Mouse (Mus musculus): ENCODE data around the gene Crnkl1. TPM values are rescaled to one million over a fixed set of nuclear protein-coding genes. Genes with fewer than 3 reads are reported as not detected.

Gene Crnkl1
- polyA plus RNA-seq (2012; ENCODE audit: insufficient read depth, insufficient read length, missing spikeins) = 11.1 and 13.2 TPM in 2 replicates

- Histone ChIP-seq H3K27ac (replicated peaks; ENCODE audit: low read depth, low read length) (peak within 1 kb of the TSS; percentile 33), H3K4me3 (ENCODE audit: insufficient read depth, low read depth, low read length) (peak within 1 kb of the TSS; percentile 96), H3K4me1 (ENCODE audit: control insufficient read depth, insufficient read depth, insufficient read length, low read length) (no peaks in the 10 kb centered on the region)
Observed at GRCm38 (mm10) chr2:145934339-145935231, at the start of gene Crnkl1, which contains the start of gene Cfap61. Gene Crnkl1 (minus strand): TSS chr2:145935014. Gene Cfap61 (plus strand): TSS chr2:145934784.

- H3K4me1 ChIP-seq (ENCODE audit: control insufficient read depth, insufficient read depth, insufficient read length, low read length) = no peaks in the 10 kb centered on the region
Observed at GRCm38 (mm10) chr2:145982317-145983045, 47.7 kb upstream of the Crnkl1 start.

GRCm38 (mm10) chr2:145981699-145982112 lies 46.9 kb upstream of the Crnkl1 start:
- Histone ChIP-seq H3K4me3 (ENCODE audit: insufficient read depth, low read depth, low read length) (no peak overlapping the region), H3K4me1 (ENCODE audit: control insufficient read depth, insufficient read depth, insufficient read length, low read length) (no peaks in the 10 kb centered on the region), H3K27ac (replicated peaks; ENCODE audit: low read depth, low read length) (no peak overlapping the region)

More at GRCm38 (mm10) chr2:145982317-145983045, 47.7 kb upstream of the Crnkl1 start:
- Histone ChIP-seq H3K27ac (replicated peaks; ENCODE audit: low read depth, low read length) (no peak overlapping the region), H3K4me3 (ENCODE audit: insufficient read depth, low read depth, low read length) (no peak overlapping the region)

GRCm38 (mm10) chr2:145980881-145981280 lies 46.1 kb upstream of the Crnkl1 start:
- no peaks in the 10 kb centered on the region for H3K4me1 ChIP-seq (ENCODE audit: control insufficient read depth, insufficient read depth, insufficient read length, low read length)
- no peak overlapping the region for H3K4me3 ChIP-seq (ENCODE audit: insufficient read depth, low read depth, low read length)
- no peak overlapping the region for H3K27ac ChIP-seq (replicated peaks; ENCODE audit: low read depth, low read length)

- Histone ChIP-seq H3K27ac (replicated peaks; ENCODE audit: low read depth, low read length) (no peak overlapping the region), H3K4me3 (ENCODE audit: insufficient read depth, low read depth, low read length) (no peak overlapping the region)
Observed at GRCm38 (mm10) chr2:145979616-145980015, 44.8 kb upstream of the Crnkl1 start.

GRCm38 (mm10) chr2:145972571-145972970 lies 37.8 kb upstream of the Crnkl1 start:
- Histone ChIP-seq H3K4me3 (ENCODE audit: insufficient read depth, low read depth, low read length) (no peak overlapping the region), H3K4me1 (ENCODE audit: control insufficient read depth, insufficient read depth, insufficient read length, low read length) (no peaks in the 10 kb centered on the region), H3K27ac (replicated peaks; ENCODE audit: low read depth, low read length) (no peak overlapping the region)

More at GRCm38 (mm10) chr2:145979616-145980015, 44.8 kb upstream of the Crnkl1 start:
- no peaks in the 10 kb centered on the region for H3K4me1 ChIP-seq (ENCODE audit: control insufficient read depth, insufficient read depth, insufficient read length, low read length)

- Histone ChIP-seq H3K4me1 (ENCODE audit: control insufficient read depth, insufficient read depth, insufficient read length, low read length) (no peaks in the 10 kb centered on the region), H3K4me3 (ENCODE audit: insufficient read depth, low read depth, low read length) (no peak overlapping the region), H3K27ac (replicated peaks; ENCODE audit: low read depth, low read length) (no peak overlapping the region)
Observed at GRCm38 (mm10) chr2:145971237-145972010, 36.6 kb upstream of the Crnkl1 start.

- Histone ChIP-seq H3K4me1 (ENCODE audit: control insufficient read depth, insufficient read depth, insufficient read length, low read length) (no peaks in the 10 kb centered on the region), H3K4me3 (ENCODE audit: insufficient read depth, low read depth, low read length) (no peak overlapping the region), H3K27ac (replicated peaks; ENCODE audit: low read depth, low read length) (no peak overlapping the region)
Observed at GRCm38 (mm10) chr2:145970751-145971150, 35.9 kb upstream of the Crnkl1 start.

GRCm38 (mm10) chr2:145961861-145962260 lies 27.0 kb upstream of the Crnkl1 start:
- Histone ChIP-seq H3K27ac (replicated peaks; ENCODE audit: low read depth, low read length) (no peak overlapping the region), H3K4me3 (ENCODE audit: insufficient read depth, low read depth, low read length) (no peak overlapping the region), H3K4me1 (ENCODE audit: control insufficient read depth, insufficient read depth, insufficient read length, low read length) (no peaks in the 10 kb centered on the region)

GRCm38 (mm10) chr2:145958551-145958950 lies 23.7 kb upstream of the Crnkl1 start:
- no peak overlapping the region for H3K4me3 ChIP-seq (ENCODE audit: insufficient read depth, low read depth, low read length)
- no peaks in the 10 kb centered on the region for H3K4me1 ChIP-seq (ENCODE audit: control insufficient read depth, insufficient read depth, insufficient read length, low read length)
- no peak overlapping the region for H3K27ac ChIP-seq (replicated peaks; ENCODE audit: low read depth, low read length)

- no peak overlapping the region for H3K27ac ChIP-seq (replicated peaks; ENCODE audit: low read depth, low read length)
- no peaks in the 10 kb centered on the region for H3K4me1 ChIP-seq (ENCODE audit: control insufficient read depth, insufficient read depth, insufficient read length, low read length)
- no peak overlapping the region for H3K4me3 ChIP-seq (ENCODE audit: insufficient read depth, low read depth, low read length)
Observed at GRCm38 (mm10) chr2:145958097-145958496, 23.3 kb upstream of the Crnkl1 start.

- H3K27ac ChIP-seq (replicated peaks; ENCODE audit: low read depth, low read length) = no peak overlapping the region
- no peaks in the 10 kb centered on the region for H3K4me1 ChIP-seq (ENCODE audit: control insufficient read depth, insufficient read depth, insufficient read length, low read length)
- H3K4me3 ChIP-seq (ENCODE audit: insufficient read depth, low read depth, low read length) = no peak overlapping the region
Observed at GRCm38 (mm10) chr2:145957450-145957849, 22.6 kb upstream of the Crnkl1 start.

- no peak overlapping the region for H3K27ac ChIP-seq (replicated peaks; ENCODE audit: low read depth, low read length)
- H3K4me3 ChIP-seq (ENCODE audit: insufficient read depth, low read depth, low read length) = no peak overlapping the region
- H3K4me1 ChIP-seq (ENCODE audit: control insufficient read depth, insufficient read depth, insufficient read length, low read length) = no peaks in the 10 kb centered on the region
Observed at GRCm38 (mm10) chr2:145956318-145956717, 21.5 kb upstream of the Crnkl1 start.

- Histone ChIP-seq H3K4me1 (ENCODE audit: control insufficient read depth, insufficient read depth, insufficient read length, low read length) (no peaks in the 10 kb centered on the region), H3K27ac (replicated peaks; ENCODE audit: low read depth, low read length) (no peak overlapping the region), H3K4me3 (ENCODE audit: insufficient read depth, low read depth, low read length) (no peak overlapping the region)
Observed at GRCm38 (mm10) chr2:145955844-145956243, 21.0 kb upstream of the Crnkl1 start.

- Histone ChIP-seq H3K27ac (replicated peaks; ENCODE audit: low read depth, low read length) (no peak overlapping the region), H3K4me1 (ENCODE audit: control insufficient read depth, insufficient read depth, insufficient read length, low read length) (no peaks in the 10 kb centered on the region), H3K4me3 (ENCODE audit: insufficient read depth, low read depth, low read length) (no peak overlapping the region)
Observed at GRCm38 (mm10) chr2:145952726-145953125, 17.9 kb upstream of the Crnkl1 start.
